Mouse (Mus musculus) telencephalon, adult 2 months (tissue): ENCODE measurements around the gene Hist1h4k.
"Not testable (repeated sequence)": the region's sequence is repeated elsewhere in the genome, so short reads cannot be mapped to it uniquely, and the experiment has no call there.

Experiments
- DNase-seq: peaks from one replicate; pipeline ENCODE4 v3.0.0-alpha.2; 2011; ENCODE audit warnings: low read depth, low spot score

Hist1h4k gene

DNA sequence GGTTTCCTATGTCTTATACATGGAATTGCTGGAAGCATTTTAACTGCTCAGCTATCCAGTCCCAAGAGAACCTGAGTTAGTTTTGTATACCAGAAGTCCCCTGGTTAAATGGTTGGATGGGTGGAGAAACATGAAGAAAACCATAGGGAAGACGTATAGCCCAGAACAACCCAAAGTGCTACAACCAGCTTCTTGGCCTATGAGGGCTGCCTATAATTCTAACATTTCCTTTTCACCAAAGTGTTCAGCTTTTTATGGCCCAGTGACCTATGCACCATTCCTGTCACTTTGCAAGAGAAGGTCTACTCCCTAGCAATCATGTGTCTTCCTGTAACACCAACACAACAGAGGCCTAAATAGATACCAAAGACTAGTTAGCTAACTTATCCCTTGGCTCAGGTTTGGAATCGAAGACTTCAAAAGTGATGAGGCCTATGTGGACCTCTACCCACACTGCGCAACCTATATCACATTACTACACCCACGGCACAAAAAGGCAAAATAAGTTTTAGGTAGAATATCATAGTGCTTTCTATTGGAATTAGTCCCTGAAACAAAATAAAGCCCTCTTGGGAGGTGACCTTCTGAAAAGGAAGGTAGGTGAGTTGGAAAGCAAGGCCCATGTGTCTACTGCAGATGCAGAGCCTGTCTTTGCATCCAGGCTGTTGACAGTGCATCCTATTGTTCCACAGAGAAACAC lies 31.8 kb downstream of the Hist1h4k start:
- DNase-seq, result no peak

DNA sequence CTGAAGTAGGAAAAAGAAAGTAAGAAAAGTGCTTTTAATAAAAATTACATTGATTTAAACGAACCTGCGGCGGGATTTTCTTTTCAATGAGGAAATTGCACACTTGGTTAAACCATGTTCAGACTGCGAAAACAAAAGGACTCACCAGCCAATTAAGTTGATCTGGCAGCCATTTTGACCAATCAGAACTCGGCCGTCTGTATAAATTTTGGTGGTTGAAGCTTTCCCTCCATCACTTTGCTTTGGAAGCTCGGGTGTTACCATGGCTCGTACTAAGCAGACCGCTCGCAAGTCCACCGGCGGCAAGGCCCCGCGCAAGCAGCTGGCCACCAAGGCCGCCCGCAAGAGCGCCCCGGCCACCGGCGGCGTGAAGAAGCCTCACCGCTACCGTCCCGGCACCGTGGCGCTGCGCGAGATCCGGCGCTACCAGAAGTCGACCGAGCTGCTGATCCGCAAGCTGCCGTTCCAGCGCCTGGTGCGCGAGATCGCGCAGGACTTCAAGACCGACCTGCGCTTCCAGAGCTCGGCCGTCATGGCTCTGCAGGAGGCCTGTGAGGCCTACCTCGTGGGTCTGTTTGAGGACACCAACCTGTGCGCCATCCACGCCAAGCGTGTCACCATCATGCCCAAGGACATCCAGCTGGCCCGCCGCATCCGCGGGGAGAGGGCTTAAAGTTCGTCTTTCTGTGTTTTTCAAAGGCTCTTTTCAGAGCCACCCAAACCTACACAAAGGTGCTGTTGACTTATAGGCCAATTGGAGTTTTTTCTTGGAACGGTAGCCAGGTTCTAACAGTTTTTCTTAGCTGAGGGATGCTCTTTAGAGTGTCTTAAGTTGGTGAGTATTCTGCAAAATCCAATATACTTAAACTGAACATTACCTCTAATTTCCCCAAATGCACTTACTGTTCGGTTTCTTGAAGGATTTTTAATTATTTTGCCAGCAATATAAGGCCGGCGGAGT lies 32.6 kb downstream of the Hist1h4k start, which contains the start of gene Hist1h3h:
Gene Hist1h3h (plus strand): TSS at position 263 of the 961 bp plus-strand sequence.
- DNase-seq, result peak; percentile 96

DNA sequence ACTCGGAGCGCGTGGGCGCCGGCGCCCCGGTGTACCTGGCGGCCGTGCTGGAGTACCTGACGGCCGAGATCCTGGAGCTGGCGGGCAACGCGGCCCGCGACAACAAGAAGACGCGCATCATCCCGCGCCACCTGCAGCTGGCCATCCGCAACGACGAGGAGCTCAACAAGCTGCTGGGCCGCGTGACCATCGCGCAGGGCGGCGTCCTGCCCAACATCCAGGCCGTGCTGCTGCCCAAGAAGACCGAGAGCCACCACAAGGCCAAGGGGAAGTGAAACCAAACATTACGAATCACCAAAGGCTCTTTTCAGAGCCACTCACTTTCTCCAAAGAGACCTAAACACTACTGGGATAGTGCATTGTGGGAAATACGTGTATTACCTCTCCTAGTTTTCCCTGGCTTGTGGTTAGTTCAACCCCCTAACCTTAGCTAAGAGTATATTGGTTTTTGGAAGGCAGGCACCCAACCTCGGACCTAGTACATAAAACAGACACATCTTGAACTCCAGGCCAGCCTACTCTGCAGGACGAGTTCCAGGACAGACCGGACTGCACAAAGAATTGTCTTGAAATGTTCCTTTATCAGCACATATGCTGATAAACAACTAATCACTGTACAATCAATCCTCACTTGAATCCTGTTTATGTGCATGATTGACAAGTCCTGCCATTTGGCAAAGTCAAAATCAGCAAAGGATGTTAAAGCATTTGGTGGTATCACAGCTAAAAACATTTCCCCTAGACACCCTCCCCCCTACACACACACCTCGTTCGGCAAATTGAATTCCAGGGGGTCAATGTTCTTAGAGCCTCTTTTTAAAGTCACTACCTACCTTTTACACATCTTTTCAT lies 33.5 kb downstream of the Hist1h4k start:
- not testable (repeated sequence) for DNase-seq

DNA sequence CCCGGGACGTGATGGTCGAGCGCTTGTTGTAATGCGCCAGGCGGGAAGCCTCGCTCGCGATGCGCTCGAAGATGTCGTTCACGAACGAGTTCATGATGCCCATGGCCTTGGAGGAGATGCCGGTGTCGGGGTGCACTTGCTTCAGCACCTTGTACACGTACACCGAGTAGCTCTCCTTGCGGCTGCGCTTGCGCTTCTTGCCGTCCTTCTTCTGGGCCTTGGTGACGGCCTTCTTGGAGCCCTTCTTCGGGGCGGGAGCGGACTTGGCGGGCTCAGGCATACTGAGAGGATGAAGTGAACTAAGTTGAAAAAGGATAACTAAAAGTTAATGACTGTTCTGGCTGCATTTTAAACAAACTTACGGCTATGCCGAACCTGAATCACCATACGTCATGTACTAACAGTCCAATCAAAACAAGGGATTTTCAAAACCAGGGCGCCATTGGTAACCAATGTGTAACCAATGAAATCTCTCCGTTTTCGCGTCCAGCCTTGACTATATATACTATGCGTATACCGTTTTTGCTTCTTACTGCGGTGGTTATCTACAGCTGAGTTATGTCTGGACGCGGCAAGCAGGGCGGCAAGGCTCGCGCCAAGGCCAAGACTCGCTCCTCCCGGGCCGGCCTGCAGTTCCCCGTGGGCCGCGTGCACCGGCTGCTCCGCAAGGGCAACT lies 34.3 kb downstream of the Hist1h4k start, which contains the start of the genes Hist1h2bl and Hist1h2ai:
Gene Hist1h2bl (minus strand): TSS at position 280 of the 676 bp plus-strand sequence.
Gene Hist1h2ai (plus strand): TSS at position 559 of the 676 bp plus-strand sequence.
- DNase-seq, result peak; percentile 97

DNA sequence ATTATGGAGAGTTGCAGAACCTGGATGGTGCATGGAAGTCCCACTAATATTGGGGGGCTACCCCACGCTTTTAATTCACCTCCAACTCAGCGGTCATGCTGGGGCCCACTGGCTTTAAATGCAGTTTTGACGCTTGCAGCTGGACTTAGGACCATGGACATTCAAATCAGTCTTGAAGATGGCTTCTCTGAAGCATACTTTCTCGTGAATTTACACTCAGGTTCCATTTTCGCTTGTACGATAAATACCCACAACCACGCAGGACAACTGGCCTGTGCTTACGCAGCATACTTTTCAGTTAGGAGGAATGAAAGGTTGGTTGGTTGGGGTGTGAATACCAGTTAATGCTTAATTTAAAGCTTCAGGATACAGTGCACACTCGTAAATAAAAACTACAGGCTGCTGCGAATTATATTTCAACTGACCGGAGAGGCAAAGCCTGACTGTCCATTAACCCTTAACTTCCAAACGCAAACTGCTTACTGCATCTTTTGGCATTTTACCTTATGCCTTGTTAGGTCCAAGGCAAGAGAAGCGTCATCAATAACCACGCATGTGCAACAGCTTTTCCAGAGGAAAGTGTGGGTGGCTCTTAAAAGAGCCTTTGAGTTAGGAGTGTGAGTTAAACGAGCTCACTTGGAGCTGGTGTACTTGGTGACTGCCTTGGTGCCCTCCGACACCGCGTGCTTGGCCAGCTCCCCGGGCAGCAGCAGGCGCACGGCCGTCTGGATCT lies 35.0 kb downstream of the Hist1h4k start:
- no peak for DNase-seq

DNA sequence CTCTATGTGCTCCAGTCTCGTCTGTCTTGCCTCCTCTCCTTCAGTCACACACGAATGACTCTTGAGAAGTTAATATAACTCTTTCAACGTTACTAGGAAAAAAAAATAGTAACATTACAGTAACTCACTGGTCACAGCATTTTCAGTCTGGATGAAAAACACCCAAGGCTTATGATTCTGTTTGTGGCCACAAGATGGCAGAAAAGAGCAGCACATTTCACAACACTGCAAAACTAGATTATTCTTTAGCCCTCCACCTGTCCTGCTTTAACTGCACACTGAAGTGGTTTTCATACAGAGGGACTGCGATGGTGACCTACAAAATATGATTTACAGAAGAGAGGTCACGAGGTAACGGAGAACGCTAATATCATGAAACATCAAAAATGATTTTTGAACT lies 35.6 kb downstream of the Hist1h4k start:
- no peak for DNase-seq

DNA sequence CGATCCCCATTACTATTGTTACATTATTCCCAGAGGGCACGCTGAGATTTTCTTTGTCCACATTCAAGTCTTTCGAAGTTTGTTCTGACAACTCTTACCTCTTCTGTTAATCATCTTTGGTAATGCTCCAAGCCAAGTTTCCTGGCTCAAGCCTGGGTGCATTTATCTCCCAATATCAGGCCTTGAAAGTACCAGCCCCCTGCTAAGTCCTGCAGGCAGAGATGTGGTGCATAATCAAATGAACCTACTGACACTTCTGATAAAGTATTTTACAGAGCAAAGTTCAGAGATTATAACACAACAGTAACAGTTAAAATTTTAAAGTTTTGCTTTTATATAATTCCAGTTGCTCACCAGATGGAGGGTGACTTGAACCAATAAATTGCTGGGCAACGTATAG lies 38.6 kb downstream of the Hist1h4k start:
- no peak for DNase-seq

DNA sequence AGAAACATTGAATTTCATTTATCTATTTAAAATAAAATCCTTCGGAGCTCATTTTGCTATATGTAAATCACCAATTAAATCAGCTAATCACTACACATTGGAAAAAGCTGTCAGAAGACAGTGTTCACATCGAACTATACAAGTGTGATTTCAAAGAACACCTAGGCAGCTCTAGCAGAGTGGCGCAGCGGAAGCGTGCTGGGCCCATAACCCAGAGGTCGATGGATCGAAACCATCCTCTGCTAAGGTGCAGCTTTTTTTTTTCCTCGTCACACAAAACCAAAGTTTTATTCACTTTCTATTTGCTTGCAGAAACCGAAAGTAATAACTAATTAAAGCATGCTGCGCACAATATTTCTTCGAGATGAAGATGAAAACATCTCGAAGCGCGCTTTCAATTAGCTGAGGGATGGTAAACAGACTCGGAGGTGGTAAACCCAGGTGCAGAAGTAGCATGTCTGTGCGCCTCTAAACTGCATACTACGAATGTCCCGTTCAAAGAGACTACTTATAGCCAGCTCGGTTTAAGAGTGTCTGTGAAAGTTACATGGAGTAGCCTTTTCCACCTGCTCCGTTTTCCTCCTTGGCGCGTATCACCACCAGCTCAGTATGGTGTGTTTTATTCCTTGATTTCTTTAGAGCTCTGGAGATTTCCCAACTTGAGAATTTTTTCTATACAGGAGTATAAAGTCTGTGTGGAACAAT lies 39.3 kb downstream of the Hist1h4k start:
- no peak for DNase-seq

DNA sequence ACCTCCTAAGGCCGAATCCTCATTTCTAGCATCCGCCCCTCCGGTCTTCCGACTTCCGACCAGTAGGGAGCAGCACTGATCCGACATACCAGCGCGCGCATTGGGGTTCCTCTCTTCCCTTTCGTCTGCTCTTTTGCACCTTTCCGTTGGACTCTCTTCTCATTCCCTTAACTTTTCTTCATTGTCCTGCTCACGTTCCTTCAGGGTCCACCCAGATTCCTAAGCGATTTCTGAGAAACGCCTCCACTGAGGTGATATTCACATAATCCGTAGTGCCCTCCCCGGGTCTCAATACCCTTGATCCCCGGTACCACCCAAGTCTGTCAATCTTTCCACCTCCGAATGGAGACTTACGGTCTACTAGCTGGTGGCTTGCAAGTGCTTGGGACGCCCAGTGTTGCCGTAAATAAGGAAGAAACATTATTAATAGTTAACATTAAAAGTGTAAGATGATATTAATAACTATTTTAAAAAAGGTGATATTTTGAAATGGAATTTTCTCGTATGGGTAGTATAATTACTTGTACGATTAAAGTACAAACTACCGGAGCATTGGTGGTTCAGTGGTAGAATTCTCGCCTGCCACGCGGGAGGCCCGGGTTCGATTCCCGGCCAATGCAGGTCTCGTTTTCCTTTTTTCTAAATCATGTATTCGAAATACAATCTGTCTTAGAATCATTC lies 40.1 kb downstream of the Hist1h4k start:
- DNase-seq, result peak; percentile 74

DNA sequence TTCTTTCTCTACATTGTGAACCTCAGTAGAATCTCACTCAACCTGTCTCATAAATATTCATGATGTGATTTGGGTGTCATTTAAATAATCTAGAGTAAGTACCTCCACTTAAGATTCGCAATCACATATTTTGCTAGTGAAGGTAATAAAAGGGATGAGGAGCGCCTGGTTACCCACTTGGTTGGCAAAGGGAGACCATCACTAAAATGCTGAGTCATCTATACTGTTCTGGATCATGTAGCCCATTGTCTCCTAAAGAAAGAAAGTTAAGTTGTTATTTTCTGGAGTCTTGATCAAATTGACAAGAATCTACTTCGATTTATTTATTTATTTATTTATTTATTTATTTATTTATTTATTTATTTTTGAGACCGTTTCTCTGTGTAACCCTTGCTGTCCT lies 43.6 kb downstream of the Hist1h4k start:
- DNase-seq, result no peak
